Mouse (Mus musculus) midbrain, embryonic 12.5 days (tissue): Measurements from ENCODE around the gene Phldb1. TPM values are rescaled to one million over a fixed set of nuclear protein-coding genes. Genes with fewer than 3 reads are reported as not detected.
A peak's percentile ranks its signal among the peaks of the same experiment; 100 is the strongest.

Source experiments
- ATAC-seq: fragments of 200-750 bp; cut with Nextera tagmentation; 2 replicates; pipeline ENCODE4 v1.8.0; 2017; ENCODE audit warnings: low read depth, moderate TSS enrichment, moderate library complexity; ENCODE audit not compliant: low FRiP score
- H3K27ac ChIP-seq: fragments of 300-500 bp; sonication (generic); replicated peaks from 2 replicates; pipeline ENCODE4 v1.5.1; 2016; ENCODE audit warnings: mild to moderate bottlenecking
- H3K27me3 ChIP-seq: fragments of 300-500 bp; sonication (generic); 2 replicates; pipeline ENCODE4 v1.6.1; 2016; ENCODE audit warnings: mild to moderate bottlenecking
- H3K36me3 ChIP-seq: fragments of 300-500 bp; sonication (generic); 2 replicates; pipeline ENCODE4 v1.6.1; 2016
- H3K4me1 ChIP-seq: fragments of 300-500 bp; sonication (generic); 2 replicates; pipeline ENCODE4 v1.6.1; 2016
- H3K4me2 ChIP-seq: fragments of 300-500 bp; sonication (generic); replicated peaks from 2 replicates; pipeline ENCODE4 v1.6.1; 2016; ENCODE audit warnings: mild to moderate bottlenecking, moderate library complexity
- H3K4me3 ChIP-seq: fragments of 300-500 bp; sonication (generic); 2 replicates; pipeline ENCODE4 v1.5.1; 2016; ENCODE audit warnings: mild to moderate bottlenecking
- H3K9ac ChIP-seq: fragments of 300-500 bp; sonication (generic); replicated peaks from 2 replicates; pipeline ENCODE4 v1.6.1; 2016; ENCODE audit warnings: mild to moderate bottlenecking, moderate library complexity
- H3K9me3 ChIP-seq: fragments of 300-500 bp; sonication (generic); 2 replicates; pipeline ENCODE4 v1.6.1; 2016; ENCODE audit warnings: mild to moderate bottlenecking
- WGBS: fragments of 180-500 bp; shearing (Covaris S2); methylation state at CpG from one replicate; pipeline ENCODE4 v1.1.7; 2016; 5-methylcytosine and 5-hydroxymethylcytosine counted together
- polyA plus RNA-seq: library from polyadenylated mRNA; unstranded; fragments of >200 nt; fragmentation: Nextera tagmentation; extraction: Ambion mirVana; gene quantifications from 2 replicates; pipeline ENCODE4 v1.2.1, GENCODE M21; 2016

Gene Phldb1
- polyA plus RNA-seq, 1 experiment from 2014 or later = 74.5 TPM

GRCm38 (mm10) chr9:44723521-44724041 lies 11.4 kb downstream of the Phldb1 start:
- 73% methylated on average over 11 of the region's 11 CpGs for WGBS
- H3K9me3 ChIP-seq = no peaks in the 10 kb centered on the region
- H3K4me1 ChIP-seq = peaks cover 76% of the 10 kb centered on the region
- H3K27me3 ChIP-seq = peaks cover 3% of the 10 kb centered on the region; the same call in 1 of the 2 replicates
- ATAC-seq = no peak
- no peak overlapping the region for H3K4me2 ChIP-seq
- H3K9ac ChIP-seq = no peak overlapping the region
- H3K27ac ChIP-seq = peak overlapping the region; percentile 70
- no peak overlapping the region for H3K4me3 ChIP-seq
- H3K36me3 ChIP-seq = no peaks in the 10 kb centered on the region

GRCm38 (mm10) chr9:44723008-44723407 lies 12.0 kb downstream of the Phldb1 start:
- Histone ChIP-seq H3K4me2 (no peak overlapping the region), H3K36me3 (peaks cover under 1% of the 10 kb centered on the region; the same call in 1 of the 2 replicates), H3K9ac (no peak overlapping the region), H3K4me1 (peaks cover 76% of the 10 kb centered on the region), H3K27ac (peak overlapping the region; percentile 70), H3K27me3 (peaks cover 3% of the 10 kb centered on the region; the same call in 1 of the 2 replicates), H3K9me3 (no peaks in the 10 kb centered on the region), H3K4me3 (no peak overlapping the region)
- 60% methylated on average over 7 of the region's 7 CpGs for WGBS
- no peak for ATAC-seq

GRCm38 (mm10) chr9:44722575-44722974 lies 12.4 kb downstream of the Phldb1 start:
- no peak overlapping the region for H3K4me2 ChIP-seq
- 0 out of 2 replicates have a peak, but pooled peaks have one; percentile 20 for ATAC-seq
- H3K36me3 ChIP-seq = peaks cover 4% of the 10 kb centered on the region; the same call in 1 of the 2 replicates
- H3K4me1 ChIP-seq = peaks cover 76% of the 10 kb centered on the region
- WGBS = 71% methylated on average over 7 of the region's 7 CpGs
- peak overlapping the region; percentile 70 for H3K27ac ChIP-seq
- no peak overlapping the region for H3K9ac ChIP-seq
- no peaks in the 10 kb centered on the region for H3K9me3 ChIP-seq
- no peak overlapping the region for H3K4me3 ChIP-seq
- H3K27me3 ChIP-seq = peaks cover 3% of the 10 kb centered on the region; the same call in 1 of the 2 replicates

- Histone ChIP-seq H3K4me2 (peak overlapping the region; percentile 83), H3K27me3 (peaks cover 3% of the 10 kb centered on the region; the same call in 1 of the 2 replicates), H3K27ac (peak overlapping the region; percentile 85; the same call in 1 of the 2 replicates), H3K4me3 (peak overlapping the region; percentile 76; the same call in 1 of the 2 replicates), H3K9ac (no peak overlapping the region), H3K9me3 (no peaks in the 10 kb centered on the region), H3K36me3 (peaks cover 10% of the 10 kb centered on the region; the same call in 1 of the 2 replicates), H3K4me1 (peaks cover 72% of the 10 kb centered on the region)
- ATAC-seq = no peak
- 84% methylated on average over 3 of the region's 3 CpGs for WGBS
Observed at GRCm38 (mm10) chr9:44721877-44722186, 13.2 kb downstream of the Phldb1 start.

GRCm38 (mm10) chr9:44721154-44721876 lies 13.7 kb downstream of the Phldb1 start:
- Histone ChIP-seq H3K27me3 (peaks cover under 1% of the 10 kb centered on the region; the same call in 1 of the 2 replicates), H3K4me3 (peak overlapping the region; percentile 76), H3K9ac (peak overlapping the region; percentile 89), H3K9me3 (no peaks in the 10 kb centered on the region), H3K4me2 (peak overlapping the region; percentile 83), H3K27ac (peak overlapping the region; percentile 85), H3K4me1 (peaks cover 67% of the 10 kb centered on the region), H3K36me3 (peaks cover 14% of the 10 kb centered on the region)
- ATAC-seq = peak; percentile 90
- WGBS = 1% methylated on average over 39 of the region's 40 CpGs

- H3K27me3 ChIP-seq = no peaks in the 10 kb centered on the region
- H3K36me3 ChIP-seq = peaks cover 22% of the 10 kb centered on the region
- WGBS = 26% methylated on average over 9 of the region's 9 CpGs
- peak overlapping the region; percentile 83 for H3K4me2 ChIP-seq
- H3K4me1 ChIP-seq = peaks cover 59% of the 10 kb centered on the region
- H3K9ac ChIP-seq = peak overlapping the region; percentile 89
- ATAC-seq = peak; percentile 50
- H3K27ac ChIP-seq = peak overlapping the region; percentile 85
- H3K4me3 ChIP-seq = peak overlapping the region; percentile 76
- H3K9me3 ChIP-seq = no peaks in the 10 kb centered on the region
Observed at GRCm38 (mm10) chr9:44720358-44721153, 14.4 kb downstream of the Phldb1 start.

- H3K4me2 ChIP-seq = peak overlapping the region; percentile 83
- H3K27ac ChIP-seq = peak overlapping the region; percentile 85
- H3K36me3 ChIP-seq = peaks cover 30% of the 10 kb centered on the region
- H3K9ac ChIP-seq = peak overlapping the region; percentile 89
- no peaks in the 10 kb centered on the region for H3K27me3 ChIP-seq
- 73% methylated on average over 8 of the region's 8 CpGs for WGBS
- no peak for ATAC-seq
- peak overlapping the region; percentile 76 for H3K4me3 ChIP-seq
- H3K4me1 ChIP-seq = peaks cover 51% of the 10 kb centered on the region
- H3K9me3 ChIP-seq = no peaks in the 10 kb centered on the region
Observed at GRCm38 (mm10) chr9:44719632-44720357, 15.2 kb downstream of the Phldb1 start.

- H3K4me3 ChIP-seq = 0 out of 2 replicates have a peak overlapping the region, but pooled peaks have one; percentile 7
- ATAC-seq = no peak
- peak overlapping the region; percentile 83 for H3K4me2 ChIP-seq
- peaks cover 37% of the 10 kb centered on the region for H3K36me3 ChIP-seq
- H3K27ac ChIP-seq = 0 out of 2 replicates have a peak overlapping the region, but pooled peaks have one; percentile 20
- peaks cover 47% of the 10 kb centered on the region for H3K4me1 ChIP-seq
- no peaks in the 10 kb centered on the region for H3K27me3 ChIP-seq
- WGBS = 93% methylated on average over 12 of the region's 12 CpGs
- H3K9ac ChIP-seq = no peak overlapping the region; the same call in 1 of the 2 replicates
- H3K9me3 ChIP-seq = no peaks in the 10 kb centered on the region
Observed at GRCm38 (mm10) chr9:44718937-44719631, 15.9 kb downstream of the Phldb1 start.

GRCm38 (mm10) chr9:44717822-44718242 lies 17.2 kb downstream of the Phldb1 start:
- Histone ChIP-seq H3K27me3 (no peaks in the 10 kb centered on the region), H3K4me3 (no peak overlapping the region), H3K27ac (no peak overlapping the region), H3K4me2 (no peak overlapping the region), H3K9me3 (no peaks in the 10 kb centered on the region), H3K4me1 (peaks cover 34% of the 10 kb centered on the region), H3K9ac (no peak overlapping the region), H3K36me3 (peaks cover 49% of the 10 kb centered on the region)
- no peak for ATAC-seq
- WGBS = 90% methylated on average over 10 of the region's 10 CpGs

GRCm38 (mm10) chr9:44716997-44717821 lies 17.8 kb downstream of the Phldb1 start:
- no peak for ATAC-seq
- peaks cover 55% of the 10 kb centered on the region for H3K36me3 ChIP-seq
- peaks cover 29% of the 10 kb centered on the region for H3K4me1 ChIP-seq
- no peak overlapping the region for H3K9ac ChIP-seq
- no peak overlapping the region for H3K4me3 ChIP-seq
- H3K27me3 ChIP-seq = no peaks in the 10 kb centered on the region
- no peak overlapping the region for H3K4me2 ChIP-seq
- WGBS = 80% methylated on average over 6 of the region's 6 CpGs
- H3K27ac ChIP-seq = no peak overlapping the region
- H3K9me3 ChIP-seq = no peaks in the 10 kb centered on the region
